Mouse (Mus musculus) liver, embryonic 15.5 days (tissue): Measurements from ENCODE around the gene Aen. TPM values are rescaled to one million over a fixed set of nuclear protein-coding genes. Genes with fewer than 3 reads are reported as not detected.
A peak's percentile ranks its signal among the peaks of the same experiment; 100 is the strongest.

Experiments
- ATAC-seq: fragments of 200-750 bp; cut with Nextera tagmentation; 2 replicates; pipeline ENCODE4 v1.8.0; 2017; ENCODE audit warnings: moderate number of reproducible peaks, mild to moderate bottlenecking, moderate library complexity; ENCODE audit not compliant: insufficient read depth
- H3K27ac ChIP-seq: fragments of 300-500 bp; sonication (generic); replicated peaks from 2 replicates; pipeline ENCODE4 v1.5.1; 2015; ENCODE audit warnings: mild to moderate bottlenecking, inconsistent platforms
- H3K27me3 ChIP-seq: fragments of 300-500 bp; sonication (generic); 2 replicates; pipeline ENCODE4 v1.6.1; 2015; ENCODE audit warnings: mild to moderate bottlenecking, inconsistent platforms
- H3K36me3 ChIP-seq: fragments of 300-500 bp; sonication (generic); replicated peaks from 2 replicates; pipeline ENCODE4 v1.6.1; 2015; ENCODE audit warnings: moderate library complexity, mild to moderate bottlenecking, inconsistent platforms
- H3K4me1 ChIP-seq: fragments of 300-500 bp; sonication (generic); replicated peaks from 2 replicates; pipeline ENCODE4 v1.6.1; 2015; ENCODE audit warnings: inconsistent platforms
- H3K4me2 ChIP-seq: fragments of 300-500 bp; sonication (generic); 2 replicates; pipeline ENCODE4 v1.6.1; 2015; ENCODE audit warnings: moderate library complexity, mild to moderate bottlenecking, inconsistent platforms
- H3K4me3 ChIP-seq: fragments of 300-500 bp; sonication (generic); replicated peaks from 2 replicates; pipeline ENCODE4 v1.5.1; 2015; ENCODE audit warnings: mild to moderate bottlenecking, inconsistent platforms
- H3K9ac ChIP-seq: fragments of 300-500 bp; sonication (generic); 2 replicates; pipeline ENCODE4 v1.6.1; 2015; ENCODE audit warnings: moderate library complexity, mild to moderate bottlenecking, inconsistent platforms
- H3K9me3 ChIP-seq: fragments of 300-500 bp; sonication (generic); replicated peaks from 2 replicates; pipeline ENCODE4 v1.6.1; 2016; ENCODE audit warnings: inconsistent platforms
- WGBS: fragments of 180-500 bp; shearing (Covaris S2); methylation state at CpG from one replicate; pipeline ENCODE4 v1.1.7; 2015; ENCODE audit warnings: mixed read lengths; ENCODE audit not compliant: insufficient replicate concordance; 5-methylcytosine and 5-hydroxymethylcytosine counted together
- microRNA-seq: library from miRNA; unstranded; fragments of <30 nt; microRNA quantifications from one replicate; pipeline ENCODE4, GENCODE M21; 2016
- polyA plus RNA-seq: library from polyadenylated mRNA; unstranded; fragments of >200 nt; fragmentation: Nextera tagmentation; extraction: Ambion mirVana; gene quantifications from 2 replicates; pipeline ENCODE4 v1.2.1, GENCODE M21; 2015

Gene Aen
- polyA plus RNA-seq, 1 experiment from 2014 or later: 15.9 TPM

GRCm38 (mm10) chr7:78942544-78942943 lies 46.9 kb downstream of the Aen start:
- no peak overlapping the region for H3K4me3 ChIP-seq
- H3K9me3 ChIP-seq: no peaks in the 10 kb centered on the region
- 0 out of 2 replicates have a peak, but pooled peaks cover 3% of the 10 kb centered on the region for H3K27me3 ChIP-seq
- no peaks in the 10 kb centered on the region for H3K4me1 ChIP-seq
- H3K36me3 ChIP-seq: no peaks in the 10 kb centered on the region
- WGBS: 31% methylated on average over 2 of the region's 2 CpGs
- H3K27ac ChIP-seq: no peak overlapping the region
- H3K9ac ChIP-seq: no peak overlapping the region
- no peak overlapping the region for H3K4me2 ChIP-seq
- 0 out of 2 replicates have a peak, but pooled peaks have one; percentile 40 for ATAC-seq

GRCm38 (mm10) chr7:78953886-78954572 lies 58.4 kb downstream of the Aen start:
- no peak overlapping the region for H3K9ac ChIP-seq
- H3K4me1 ChIP-seq: no peaks in the 10 kb centered on the region
- ATAC-seq: no peak
- no peak overlapping the region for H3K4me2 ChIP-seq
- 26% methylated on average over 11 of the region's 11 CpGs for WGBS
- H3K9me3 ChIP-seq: no peaks in the 10 kb centered on the region
- H3K27ac ChIP-seq: no peak overlapping the region
- no peak overlapping the region for H3K4me3 ChIP-seq
- H3K36me3 ChIP-seq: no peaks in the 10 kb centered on the region
- H3K27me3 ChIP-seq: no peaks in the 10 kb centered on the region

DNA sequence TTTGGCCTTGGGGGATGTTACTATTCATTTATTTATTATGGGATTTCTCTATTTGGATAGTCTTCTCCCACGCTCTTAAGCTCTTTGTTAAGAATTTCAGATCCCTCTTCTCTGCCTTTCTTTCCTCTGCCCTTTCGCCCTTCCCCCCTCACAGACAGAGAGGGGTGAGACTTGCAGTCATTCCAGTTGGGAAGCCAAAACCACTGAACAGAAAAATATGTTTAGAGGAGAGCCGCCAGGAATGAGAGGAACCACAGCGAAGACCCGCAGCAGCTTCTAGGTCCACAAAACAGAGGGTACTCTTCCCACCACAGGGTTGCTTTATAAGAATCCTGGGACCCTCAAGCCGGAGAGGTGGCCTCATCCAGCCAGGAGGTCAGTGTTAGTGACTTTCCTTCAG lies 59.0 kb downstream of the Aen start:
- Histone ChIP-seq H3K27ac (no peak overlapping the region), H3K4me3 (no peak overlapping the region), H3K9ac (no peak overlapping the region), H3K4me1 (no peaks in the 10 kb centered on the region), H3K9me3 (no peaks in the 10 kb centered on the region), H3K4me2 (no peak overlapping the region), H3K36me3 (no peaks in the 10 kb centered on the region), H3K27me3 (no peaks in the 10 kb centered on the region)
- 56% methylated on average over 6 of the region's 6 CpGs for WGBS
- no peak for ATAC-seq

DNA sequence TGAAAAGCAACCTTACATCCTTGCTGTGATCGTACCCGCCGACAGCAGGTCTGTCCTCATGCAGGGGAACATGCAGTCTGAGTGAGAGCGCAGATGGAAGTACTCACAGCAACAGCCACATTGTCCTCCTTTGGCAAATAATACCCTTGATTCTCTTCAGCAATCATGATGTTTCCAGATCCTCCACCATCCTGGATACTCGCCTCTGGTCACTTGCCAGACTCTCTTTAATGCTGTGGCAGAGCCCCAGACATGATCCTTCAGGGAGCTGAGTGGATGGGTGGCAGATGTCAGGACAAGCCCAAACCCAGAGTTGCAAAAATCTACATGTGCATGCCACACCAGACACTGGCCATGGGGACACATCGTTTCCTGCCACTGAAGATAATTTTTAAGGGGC lies 59.4 kb downstream of the Aen start:
- no peaks in the 10 kb centered on the region for H3K4me1 ChIP-seq
- 73% methylated on average over 6 of the region's 6 CpGs for WGBS
- no peak overlapping the region for H3K9ac ChIP-seq
- no peaks in the 10 kb centered on the region for H3K36me3 ChIP-seq
- no peak for ATAC-seq
- no peak overlapping the region for H3K4me3 ChIP-seq
- no peaks in the 10 kb centered on the region for H3K27me3 ChIP-seq
- H3K27ac ChIP-seq: no peak overlapping the region
- H3K9me3 ChIP-seq: no peaks in the 10 kb centered on the region
- no peak overlapping the region for H3K4me2 ChIP-seq

DNA sequence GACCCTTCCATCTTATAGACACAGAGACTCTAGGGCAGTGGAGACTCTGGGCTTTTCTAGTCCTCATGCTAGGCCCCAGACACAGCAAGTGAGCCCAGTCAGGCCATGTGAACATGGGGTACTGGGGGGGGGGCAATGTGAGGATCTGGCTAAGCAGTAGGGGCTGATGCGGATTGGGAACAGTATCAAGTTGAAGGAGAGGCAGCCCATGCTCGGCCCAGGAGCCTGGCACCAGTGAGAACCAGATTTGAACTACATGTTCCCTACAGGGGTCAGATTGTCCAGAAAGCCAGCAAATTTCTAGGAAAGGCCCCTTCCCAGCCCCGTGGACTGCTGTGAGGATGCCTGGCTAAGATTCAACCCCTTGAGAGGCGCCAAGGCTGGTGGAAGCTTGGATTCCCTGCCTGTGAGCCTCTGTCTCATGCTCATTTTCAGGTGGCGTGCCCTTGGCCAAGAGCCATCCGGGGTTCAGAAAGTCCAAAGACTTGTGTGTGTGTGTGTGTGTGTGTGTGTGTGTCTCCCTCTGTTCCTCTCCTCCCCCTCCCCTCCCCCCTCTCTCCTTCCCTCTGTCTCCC lies 62.9 kb downstream of the Aen start:
- no peak overlapping the region for H3K27ac ChIP-seq
- H3K4me2 ChIP-seq: no peak overlapping the region
- H3K4me1 ChIP-seq: no peaks in the 10 kb centered on the region
- no peaks in the 10 kb centered on the region for H3K27me3 ChIP-seq
- no peak for ATAC-seq
- H3K9ac ChIP-seq: no peak overlapping the region
- H3K4me3 ChIP-seq: no peak overlapping the region
- WGBS: 57% methylated on average over 6 of the region's 6 CpGs
- H3K36me3 ChIP-seq: no peaks in the 10 kb centered on the region
- no peaks in the 10 kb centered on the region for H3K9me3 ChIP-seq

Small RNA genes lying within 50 kb of the gene (microRNA-seq; reads per million reads assigned to microRNA genes)
- gene Mir7-2: 17.0 reads per million, percentile 33 among the genes with 10 or more reads in this experiment

Other genes starting within 250 kb of the Aen start
- 0.09 and 0.12 TPM in 2 replicates for gene Ntrk3, start 157.8 kb upstream of the Aen start, polyA plus RNA-seq
- gene Mrps11, start 112.7 kb upstream of the Aen start, polyA plus RNA-seq: 39.0 and 39.2 TPM in 2 replicates
- gene Mrpl46, start 112.3 kb upstream of the Aen start, polyA plus RNA-seq: 39.5 and 40.5 TPM in 2 replicates
- 6.8 TPM in 2 replicates for gene Det1, start 48.6 kb upstream of the Aen start, polyA plus RNA-seq
- 94.6 and 121 TPM in 2 replicates for gene Isg20, start 17.6 kb downstream of the Aen start, polyA plus RNA-seq
- gene Acan, start 157.6 kb downstream of the Aen start, polyA plus RNA-seq: 0.03 and 0.33 TPM in 2 replicates
- 0.16 and 0.40 TPM in 2 replicates for gene Hapln3, start 235.2 kb downstream of the Aen start, polyA plus RNA-seq